Mouse (Mus musculus) forelimb bud, embryonic 11.5 days (tissue): ENCODE data around the gene Wdr4.

Experiments used
- DNase-seq: peaks from one replicate; pipeline ENCODE4 v3.0.0-alpha.2; 2012; ENCODE audit warnings: low read depth, low spot score

The Wdr4 gene

GRCm38 (mm10) chr17:31447766-31448165, 72.0 kb downstream of the Wdr4 start:
- no peak for DNase-seq

- DNase-seq = no peak
These were observed 74.6 kb downstream of the Wdr4 start for GRCm38 (mm10) chr17:31445061-31445731.
